Mouse (Mus musculus): ENCODE data around the gene Rnf19b. TPM values are rescaled to one million over a fixed set of nuclear protein-coding genes. Genes with fewer than 3 reads are reported as not detected.

The Rnf19b gene
- polyA plus RNA-seq, 2 experiments from 2014 or later: 10.2 to 17.1 TPM

DNA sequence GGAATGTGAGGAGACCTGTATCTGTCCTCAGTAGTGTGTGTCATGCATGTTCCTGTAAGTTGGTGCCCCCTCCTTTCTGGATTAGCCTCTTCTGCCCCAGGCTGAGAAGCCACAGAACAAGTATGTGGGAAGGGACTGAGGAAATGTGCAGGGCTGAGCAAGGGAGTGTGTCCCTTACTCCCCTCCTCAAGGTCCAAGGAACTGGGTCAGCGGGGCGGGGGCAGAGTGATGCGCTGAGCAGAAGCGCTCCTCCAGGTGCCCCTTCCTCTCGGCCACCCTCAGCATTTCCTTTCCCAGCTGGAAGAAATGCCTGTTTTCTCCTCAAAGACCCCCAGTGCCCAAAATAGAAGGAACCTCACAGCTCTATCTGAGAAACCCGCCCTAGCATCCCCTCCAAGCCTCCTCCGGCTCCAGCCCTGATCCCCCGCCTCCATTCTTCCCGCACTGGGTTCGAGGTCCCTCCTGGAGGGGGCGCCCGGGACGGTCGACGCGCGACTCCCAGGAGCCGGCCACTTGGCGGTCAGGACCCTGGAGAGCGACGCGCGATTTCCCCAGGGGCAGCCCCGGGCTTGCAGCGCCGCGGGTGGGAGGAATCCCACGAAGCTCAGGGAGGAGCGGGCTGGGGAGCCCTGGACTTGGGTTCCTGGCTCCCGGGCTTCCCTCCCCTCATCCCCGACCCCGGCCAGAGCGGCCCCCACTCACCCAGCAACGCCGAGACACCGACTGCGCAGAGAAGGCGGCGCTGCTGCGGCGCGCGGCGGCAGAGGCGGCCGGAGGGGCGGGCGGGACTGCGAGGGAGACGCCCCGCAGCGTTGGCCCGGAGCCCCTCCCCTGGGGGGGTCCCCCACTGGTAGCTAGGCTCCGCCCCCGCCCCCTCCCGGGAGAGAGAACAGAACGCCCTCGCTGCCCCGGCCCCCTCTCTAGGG, 62.7 kb downstream of the Rnf19b start:
- ATAC-seq: peak; percentile 37

DNA sequence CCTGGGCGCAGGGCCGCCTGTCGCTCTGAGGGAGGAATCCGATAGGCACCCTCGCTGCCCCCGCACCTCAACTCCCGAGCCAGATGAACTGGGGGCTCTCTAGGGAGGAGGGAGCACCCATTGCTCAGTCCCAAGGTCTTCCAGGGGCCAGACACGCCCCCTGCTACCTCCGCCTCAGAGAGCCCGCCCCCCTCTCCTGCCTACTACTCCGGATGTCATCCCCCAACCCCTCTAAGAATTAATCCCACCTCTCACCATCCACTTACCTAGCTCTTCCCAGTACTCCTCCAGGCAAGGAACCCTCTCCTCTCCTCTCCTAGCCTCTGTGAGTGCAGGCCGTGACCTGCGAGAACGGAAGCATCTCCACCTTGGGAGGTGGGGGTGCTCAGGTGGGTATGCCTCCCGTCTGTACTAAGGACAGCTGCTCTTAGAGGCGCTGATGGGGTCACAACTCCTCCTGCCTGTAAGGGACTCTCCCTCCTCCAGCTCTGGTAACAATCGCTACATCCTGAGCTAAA, 63.6 kb downstream of the Rnf19b start, which contains the start of gene Hpca:
Hpca (minus strand) TSS at position 468 of the 518 bp plus-strand sequence.
- ATAC-seq: no peak

DNA sequence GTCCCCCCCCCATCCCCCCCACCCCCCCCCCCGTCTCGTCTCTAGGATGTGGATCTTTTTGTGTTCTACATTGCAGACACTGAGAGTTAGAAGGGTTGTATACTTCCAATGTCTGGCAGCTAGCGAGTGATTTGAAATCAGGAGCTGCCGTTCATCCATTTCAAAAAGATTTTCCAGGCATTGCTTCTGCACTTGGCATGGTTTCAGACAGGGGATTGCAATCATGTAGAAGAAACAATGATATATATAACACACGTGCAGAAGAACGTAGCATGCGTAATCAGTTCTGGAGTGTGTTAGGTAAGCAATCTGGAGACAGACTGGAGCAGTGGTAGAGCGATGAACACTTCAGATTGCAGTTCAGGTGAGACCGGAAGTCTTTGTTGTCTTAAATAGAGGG, 64.0 kb downstream of the Rnf19b start:
- peak; percentile 37 for ATAC-seq

DNA sequence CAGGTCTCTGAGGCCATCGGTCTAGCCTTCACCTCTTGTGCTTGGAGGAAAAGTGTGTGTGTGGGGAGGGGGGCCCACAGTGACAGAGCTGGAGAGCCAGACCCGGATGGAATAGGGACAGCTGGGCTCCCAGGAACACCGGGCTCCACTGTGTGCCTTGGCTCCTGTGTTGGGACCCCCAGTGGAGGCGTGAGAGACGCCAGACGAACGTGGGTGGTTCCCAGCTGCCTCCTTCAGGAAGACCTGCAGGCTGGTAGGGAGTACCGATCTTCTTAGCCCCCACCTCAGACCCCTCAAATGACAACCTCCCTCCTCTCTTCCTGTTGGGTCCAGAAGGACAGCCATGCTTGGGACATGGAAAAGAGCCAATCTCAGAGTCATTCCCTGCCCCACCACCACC, 64.6 kb downstream of the Rnf19b start:
- no peak for ATAC-seq

DNA sequence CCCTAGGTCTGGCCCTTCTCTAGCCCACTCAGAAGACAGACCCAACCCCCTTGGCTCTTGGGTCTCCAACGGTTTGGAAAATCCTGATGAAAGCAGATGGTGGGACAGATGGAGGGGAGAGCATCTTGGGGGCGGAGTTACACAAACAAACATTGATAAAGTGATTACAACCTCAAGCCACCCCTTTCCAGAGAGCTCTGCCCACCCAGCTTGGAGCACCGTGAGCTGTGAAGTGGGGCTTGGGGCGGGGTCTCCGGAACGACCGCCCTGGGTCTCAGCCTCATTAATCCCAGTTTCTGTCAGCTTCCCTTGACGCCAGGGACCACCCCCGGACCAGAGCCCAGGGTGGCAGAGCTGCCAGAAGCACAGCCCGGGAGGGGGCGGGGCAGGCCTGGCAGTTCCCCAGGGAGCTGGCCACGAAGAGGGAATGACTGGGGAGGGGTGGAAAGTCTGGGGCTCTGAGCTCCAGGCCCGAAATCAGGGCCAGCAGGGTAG, 66.6 kb downstream of the Rnf19b start:
- no peak for ATAC-seq

DNA sequence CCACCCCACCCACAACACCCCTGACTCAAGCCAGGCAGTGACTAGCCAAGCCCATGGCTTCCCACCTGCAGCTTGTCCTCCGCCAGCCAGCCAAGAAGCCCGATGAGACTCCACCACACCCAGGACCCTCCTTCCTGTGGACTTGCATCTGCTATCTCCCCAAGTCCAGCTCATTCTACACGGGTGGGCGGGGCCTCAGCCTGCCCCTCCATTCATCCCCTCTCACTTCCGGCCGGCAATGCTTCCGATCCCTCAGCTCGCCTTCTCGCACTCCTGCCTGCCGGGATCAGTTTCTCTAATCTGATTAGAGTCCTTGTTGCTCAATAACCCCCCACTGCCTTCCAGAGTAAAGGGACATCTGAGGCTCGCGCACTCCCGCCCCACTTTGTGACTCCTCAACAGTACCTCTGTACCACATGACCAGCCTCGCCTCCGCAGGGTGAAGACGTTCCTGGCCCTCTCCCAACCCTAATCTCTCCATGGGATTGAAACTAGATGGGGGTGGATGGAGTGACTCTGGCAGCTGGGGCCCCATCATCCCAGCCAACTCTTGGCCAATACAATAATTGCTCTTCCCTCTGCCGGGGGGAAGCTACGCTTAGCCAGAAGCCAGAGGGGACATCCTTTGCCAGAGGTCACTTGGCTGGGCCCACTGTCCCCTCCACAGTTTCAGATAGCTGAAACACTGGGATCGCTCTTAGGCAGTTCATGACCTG, 67.8 kb downstream of the Rnf19b start:
- ATAC-seq: no peak

DNA sequence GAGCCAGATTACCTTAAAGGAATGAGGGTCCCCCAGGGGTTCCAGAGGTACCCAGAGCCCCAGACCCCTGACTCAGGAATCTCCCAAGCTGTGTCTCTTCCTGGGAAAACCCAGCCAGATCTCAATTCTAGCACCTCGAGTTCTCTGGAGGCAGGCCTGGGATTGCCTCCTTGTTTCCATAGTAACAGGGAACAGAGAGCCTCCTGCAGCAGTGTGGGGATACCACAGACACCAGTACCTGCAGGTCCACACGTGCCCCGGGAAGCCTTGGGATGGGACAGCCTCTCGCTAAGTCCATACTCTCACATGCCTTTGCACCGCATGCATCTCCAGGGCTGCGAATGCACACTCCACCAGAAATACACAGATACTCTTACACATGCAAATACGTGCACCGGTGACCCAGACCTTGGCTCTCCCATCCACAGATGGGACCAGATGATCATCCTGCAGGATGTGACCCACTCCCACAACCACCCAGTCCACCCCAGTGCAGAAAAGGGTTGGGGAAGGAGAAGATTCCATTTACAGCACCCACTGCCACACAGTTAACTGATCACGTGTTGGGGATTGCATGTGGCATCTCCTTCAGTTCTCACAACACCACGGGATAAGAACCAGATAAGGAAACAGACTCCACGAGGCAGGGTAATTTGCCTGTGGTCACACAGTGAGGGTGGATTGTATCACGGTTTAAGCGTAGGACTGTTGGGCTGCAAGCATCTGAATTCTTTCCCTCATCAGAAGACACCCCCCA, 70.7 kb downstream of the Rnf19b start:
- ATAC-seq: no peak

DNA sequence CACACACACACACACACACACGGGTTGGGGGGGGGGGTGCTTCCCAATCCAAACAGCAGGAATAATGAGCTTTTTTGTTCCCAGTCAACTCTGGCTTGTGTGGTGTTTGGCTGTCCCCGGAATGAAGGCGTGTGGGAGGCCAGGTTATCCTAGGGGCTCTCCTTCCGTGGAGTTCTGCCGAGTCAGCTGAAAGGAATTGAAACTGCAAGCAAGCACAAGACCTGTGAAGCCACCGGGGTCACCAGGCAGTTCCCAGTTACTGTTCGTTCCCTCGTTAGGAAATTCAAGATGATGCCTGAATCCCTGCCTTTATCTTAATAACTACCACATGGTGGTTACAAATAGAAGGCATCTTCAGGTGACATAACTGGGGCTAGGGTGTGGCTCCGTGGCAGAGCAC, 71.3 kb downstream of the Rnf19b start:
- ATAC-seq: no peak

DNA sequence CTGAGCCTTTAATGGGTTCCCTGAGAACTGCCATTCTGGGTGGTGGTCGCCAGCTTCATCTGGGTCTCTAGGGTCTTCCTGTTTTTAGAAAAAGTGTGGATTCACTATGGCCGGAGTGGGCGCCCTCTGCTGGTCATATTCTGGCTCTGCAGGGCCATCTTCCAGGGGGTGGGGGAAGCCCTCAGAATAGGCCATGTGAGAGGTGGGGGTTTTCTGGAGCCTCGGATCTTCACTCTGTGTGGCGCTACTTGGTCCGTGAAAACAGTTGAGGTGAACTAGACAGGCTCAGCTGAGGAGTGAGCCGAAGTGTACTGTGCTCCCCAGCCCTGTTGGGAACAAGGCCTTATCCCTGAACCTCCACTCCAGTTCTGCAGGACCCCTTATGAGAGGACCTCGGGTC, 72.1 kb downstream of the Rnf19b start:
- peak; percentile 68 for ATAC-seq

DNA sequence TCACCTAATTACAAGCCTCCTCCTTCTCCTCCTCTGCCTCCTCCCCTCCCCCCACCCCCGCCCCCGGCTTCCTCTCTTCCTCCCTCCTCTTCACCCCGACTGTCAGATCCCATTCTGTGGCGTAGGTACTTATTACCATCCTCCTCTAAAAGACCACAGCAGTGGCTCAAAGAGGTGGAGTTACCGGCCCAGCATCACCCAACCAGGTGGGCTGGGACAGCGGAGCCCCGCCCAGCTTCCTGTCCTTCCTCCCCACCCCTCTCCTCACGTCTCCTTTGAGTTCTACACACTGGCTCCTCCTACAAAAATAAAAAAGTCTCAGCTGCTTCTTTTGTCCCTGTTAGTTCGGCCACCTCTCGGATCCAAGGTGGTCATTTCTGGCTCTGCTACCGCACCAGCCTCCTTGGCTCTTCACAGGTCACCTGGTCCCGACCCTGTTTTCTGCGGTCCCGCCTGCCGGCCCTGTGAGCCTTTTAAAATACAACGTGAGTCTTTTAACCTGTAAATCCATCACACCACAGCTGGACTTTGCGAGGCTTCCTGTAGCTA, 72.8 kb downstream of the Rnf19b start:
- ATAC-seq: peak; percentile 92

DNA sequence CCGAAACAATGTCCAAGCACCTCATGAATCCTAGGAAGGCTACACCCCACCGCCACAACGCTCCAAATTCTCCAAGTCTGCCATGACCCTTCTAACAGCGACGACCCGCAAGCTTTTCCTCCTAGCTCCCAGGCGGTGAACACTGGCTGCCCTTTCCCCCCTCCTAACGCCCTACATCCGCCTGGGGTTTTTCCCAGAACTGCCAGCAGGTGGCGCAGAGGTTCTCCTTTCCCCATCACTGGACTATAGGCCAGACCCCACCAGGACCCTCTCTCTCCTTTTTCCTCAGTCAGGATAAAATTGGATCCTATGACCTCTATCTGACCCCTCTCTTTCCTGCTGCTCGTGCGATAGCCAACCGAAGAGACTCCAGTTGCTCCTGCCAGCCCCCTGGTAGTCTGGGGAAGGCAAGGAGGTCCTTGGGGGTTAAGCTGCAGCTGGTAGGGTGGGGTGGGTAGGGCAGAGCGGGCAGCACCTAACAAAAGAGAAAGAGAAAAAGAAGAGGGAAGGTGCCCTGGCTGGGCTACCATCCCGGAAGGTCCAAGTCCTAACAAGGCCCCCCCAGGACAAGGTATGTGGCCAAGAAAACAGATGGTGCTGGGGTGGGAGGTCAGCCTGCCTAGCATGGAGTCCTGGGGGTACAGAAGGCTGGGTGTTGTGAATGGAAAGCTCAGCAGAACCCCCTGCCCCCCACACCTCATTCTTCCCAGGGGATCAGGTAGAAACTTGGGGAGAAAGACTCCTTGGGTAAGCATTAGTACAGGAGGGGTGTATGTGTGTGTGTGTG, 76.9 kb downstream of the Rnf19b start:
- ATAC-seq: peak; percentile 22

Other genes starting within 250 kb of the Rnf19b start
- gene Trim62, start 174.7 kb upstream of the Rnf19b start, polyA plus RNA-seq (2017; shearing (Covaris generic)): 1 to 10 TPM; 1.3 to 1.6 TPM
- under 1 TPM in 1 of 2 experiments, not detected in 1; 0.66 TPM for gene Azin2, start 95.8 kb upstream of the Rnf19b start, polyA plus RNA-seq (2017; shearing (Covaris generic))
- gene Ak2, start 66.3 kb upstream of the Rnf19b start, polyA plus RNA-seq (2017; shearing (Covaris generic)): 100 to 1,000 TPM in 1 of 2 experiments, 10 to 100 TPM in 1; 74.6 to 113 TPM
- gene Tmem54, start 47.3 kb downstream of the Rnf19b start, polyA plus RNA-seq (2017; shearing (Covaris generic)): not detected
- gene Hpca, start 63.8 kb downstream of the Rnf19b start, polyA plus RNA-seq (2017; shearing (Covaris generic)): not detected
- gene Fndc5, start 78.7 kb downstream of the Rnf19b start, polyA plus RNA-seq (2017; shearing (Covaris generic)): under 1 TPM; 0.27 to 0.28 TPM
- 10 to 100 TPM; 20.0 to 26.1 TPM for gene S100pbp, start 131.5 kb downstream of the Rnf19b start, polyA plus RNA-seq (2017; shearing (Covaris generic))
- 10 to 100 TPM; 27.4 to 42.1 TPM for gene Yars, start 131.5 kb downstream of the Rnf19b start, polyA plus RNA-seq (2017; shearing (Covaris generic))
- gene C77080, start 203.1 kb downstream of the Rnf19b start, polyA plus RNA-seq (2017; shearing (Covaris generic)): under 1 TPM; 0.20 to 0.27 TPM
- under 1 TPM in 1 of 2 experiments, not detected in 1; 0.46 TPM for gene Sync, start 229.3 kb downstream of the Rnf19b start, polyA plus RNA-seq (2017; shearing (Covaris generic))